Mouse (Mus musculus): ENCODE measurements around the gene Calb2.

Gene Calb2

GRCm38 (mm10) chr8:110119715-110120114 lies 48.3 kb downstream of the Calb2 start:
- DNase-seq (ENCODE audit: low read depth, low spot score): peak; percentile 11

GRCm38 (mm10) chr8:110102653-110103052 lies 65.4 kb downstream of the Calb2 start, which contains the start of gene Gm17720:
TSS of gene Gm17720 (minus strand) at chr8:110102753.
- no peak for DNase-seq (ENCODE audit: low read depth, low spot score)

GRCm38 (mm10) chr8:110101676-110102075 lies 66.3 kb downstream of the Calb2 start:
- DNase-seq (ENCODE audit: low read depth, low spot score): no peak

GRCm38 (mm10) chr8:110100907-110101306 lies 67.1 kb downstream of the Calb2 start, which contains the start of gene Gm21964:
TSS of gene Gm21964 (plus strand) at chr8:110101207.
- no peak for DNase-seq (ENCODE audit: low read depth, low spot score)

- no peak for DNase-seq (ENCODE audit: low read depth, low spot score)
These were observed 76.1 kb downstream of the Calb2 start for GRCm38 (mm10) chr8:110091869-110092268.

All from retina, postnatal 7 days (tissue).